Mouse (Mus musculus): Measurements from ENCODE around the gene 1700037C18Rik. TPM values are rescaled to one million over a fixed set of nuclear protein-coding genes. Genes with fewer than 3 reads are reported as not detected.

1700037C18Rik gene
- total RNA-seq (2021), result 1 to 10 TPM; 5.6 to 7.8 TPM
- long read RNA-seq, experiment 1, partial matches to known transcripts, result 2 of 13 reads
- long read RNA-seq, experiment 1, other reads (novel, unspliced or antisense), result 7 of 13 reads
- long read RNA-seq, experiment 2, partial matches to known transcripts, result 1 of 9 reads
- long read RNA-seq, experiment 2, other reads (novel, unspliced or antisense), result 4 of 9 reads

- peak; percentile 91 to 92 for DNase-seq (ENCODE audit: low spot score in 2 of 2)
Observed at GRCm38 (mm10) chr16:3908537-3909111, at the start of gene 1700037C18Rik, which contains the start of gene Cluap1. Gene 1700037C18Rik (minus strand): TSS chr16:3908689. Gene Cluap1 (plus strand): TSS chr16:3908801.

GRCm38 (mm10) chr16:3956369-3956768 is 47.9 kb upstream of the 1700037C18Rik start:
- no peak for DNase-seq (ENCODE audit: low spot score in 2 of 2)

GRCm38 (mm10) chr16:3951141-3951540 is 42.7 kb upstream of the 1700037C18Rik start:
- DNase-seq (ENCODE audit: low spot score in 2 of 2), result no peak

- DNase-seq (ENCODE audit: low spot score in 2 of 2), result no peak
Observed at GRCm38 (mm10) chr16:3934701-3935100, 26.2 kb upstream of the 1700037C18Rik start.

GRCm38 (mm10) chr16:3934091-3934490 is 25.6 kb upstream of the 1700037C18Rik start:
- no peak for DNase-seq (ENCODE audit: low spot score in 2 of 2)

GRCm38 (mm10) chr16:3933536-3933935 is 25.0 kb upstream of the 1700037C18Rik start:
- no peak for DNase-seq (ENCODE audit: low spot score in 2 of 2)

- DNase-seq (ENCODE audit: low spot score in 2 of 2), result no peak
Observed at GRCm38 (mm10) chr16:3929151-3929550, 20.7 kb upstream of the 1700037C18Rik start.

GRCm38 (mm10) chr16:3928582-3928981 is 20.1 kb upstream of the 1700037C18Rik start:
- DNase-seq (ENCODE audit: low spot score in 2 of 2), result no peak

GRCm38 (mm10) chr16:3923966-3924365 is 15.5 kb upstream of the 1700037C18Rik start:
- no peak for DNase-seq (ENCODE audit: low spot score in 2 of 2)

GRCm38 (mm10) chr16:3923515-3923914 is 15.0 kb upstream of the 1700037C18Rik start:
- no peak for DNase-seq (ENCODE audit: low spot score in 2 of 2)

- no peak for DNase-seq (ENCODE audit: low spot score in 2 of 2)
Observed at GRCm38 (mm10) chr16:3920756-3921155, 12.3 kb upstream of the 1700037C18Rik start.

GRCm38 (mm10) chr16:3909118-3909517 is 629 bp upstream of the 1700037C18Rik start:
- DNase-seq (ENCODE audit: low spot score in 2 of 2), result no peak

- no peak for DNase-seq (ENCODE audit: low spot score in 2 of 2)
Observed at GRCm38 (mm10) chr16:3907471-3907870, 1.0 kb downstream of the 1700037C18Rik start.

GRCm38 (mm10) chr16:3896553-3896952 is 11.9 kb downstream of the 1700037C18Rik start:
- no peak for DNase-seq (ENCODE audit: low spot score in 2 of 2)

GRCm38 (mm10) chr16:3896046-3896445 is 12.4 kb downstream of the 1700037C18Rik start:
- no peak for DNase-seq (ENCODE audit: low spot score in 2 of 2)

- DNase-seq (ENCODE audit: low spot score in 2 of 2), result no peak
Observed at GRCm38 (mm10) chr16:3895173-3895792, 13.2 kb downstream of the 1700037C18Rik start.

- no peak for DNase-seq (ENCODE audit: low spot score in 2 of 2)
Observed at GRCm38 (mm10) chr16:3893739-3894138, 14.8 kb downstream of the 1700037C18Rik start.

GRCm38 (mm10) chr16:3891621-3892295 is 16.7 kb downstream of the 1700037C18Rik start:
- DNase-seq (ENCODE audit: low spot score in 2 of 2), result no peak

GRCm38 (mm10) chr16:3885065-3885670 is 23.3 kb downstream of the 1700037C18Rik start:
- no peak for DNase-seq (ENCODE audit: low spot score in 2 of 2)

- DNase-seq (ENCODE audit: low spot score in 2 of 2), result peak; percentile 93 to 96
Observed at GRCm38 (mm10) chr16:3884201-3885064, 24.1 kb downstream of the 1700037C18Rik start, which contains the start of the genes Zfp597 and Gm20695. Gene Zfp597 (minus strand): TSS chr16:3884561. Gene Gm20695 (plus strand): TSS chr16:3884648.

Data from left cerebral cortex, adult 18-20 months (tissue).